Mouse (Mus musculus) erythroid progenitor cell, adult 5-6 weeks (primary cell): ENCODE results near the gene Prokr1. TPM values are rescaled to one million over a fixed set of nuclear protein-coding genes. Genes with fewer than 3 reads are reported as not detected.

ENCODE experiments used
- ATAC-seq: replicated peaks from 2 replicates; pipeline ENCODE4 v1.8.0; 2016; ENCODE audit warnings: moderate number of reproducible peaks, mild to moderate bottlenecking, moderate TSS enrichment, inconsistent platforms; ENCODE audit not compliant: poor library complexity, low FRiP score, severe bottlenecking
- total RNA-seq, 2 experiments: library from RNA; stranded (forward) in 1 of 2; stranded (reverse) in 1 of 2; fragments of 150-400 nt in 1 of 2; fragments of 186-747, 209-891 nt in 1 of 2; gene quantifications; 2 replicates each; pipeline versions ENCODE4 v1.2.3 to v1.2.4; 2015 to 2017; ENCODE audit warnings: low replicate concordance in 2 of 2

The Prokr1 gene
- total RNA-seq, 2 experiments from 2014 or later: 6.2 to 8.4 TPM

GRCm38 (mm10) chr6:87532953-87533710, 57.4 kb downstream of the Prokr1 start, which contains the start of gene Arhgap25:
Gene Arhgap25 (minus strand): TSS chr6:87533259.
- no peak for ATAC-seq

GRCm38 (mm10) chr6:87531456-87532015, 59.0 kb downstream of the Prokr1 start:
- no peak for ATAC-seq

- ATAC-seq: no peak
Measured at GRCm38 (mm10) chr6:87530386-87530785, 60.2 kb downstream of the Prokr1 start.

Other genes starting within 250 kb of the Prokr1 start
- not detected in 2 replicates for gene Gkn1, start 239.8 kb downstream of the Prokr1 start, total RNA-seq (2015; ENCODE audit: low replicate concordance)
- gene Gkn1, start 239.8 kb downstream of the Prokr1 start, total RNA-seq (2017; ENCODE audit: low replicate concordance): not detected in 2 replicates
- not detected in 2 replicates for gene Gkn2, start 217.4 kb downstream of the Prokr1 start, total RNA-seq (2015; ENCODE audit: low replicate concordance)
- gene Gkn2, start 217.4 kb downstream of the Prokr1 start, total RNA-seq (2017; ENCODE audit: low replicate concordance): not detected in 2 replicates
- not detected in 2 replicates for gene Gkn3, start 201.8 kb downstream of the Prokr1 start, total RNA-seq (2015; ENCODE audit: low replicate concordance)
- gene Gkn3, start 201.8 kb downstream of the Prokr1 start, total RNA-seq (2017; ENCODE audit: low replicate concordance): not detected in 2 replicates
- gene Bmp10, start 161.7 kb downstream of the Prokr1 start, total RNA-seq (2015; ENCODE audit: low replicate concordance): not detected in 2 replicates
- not detected in 2 replicates for gene Bmp10, start 161.7 kb downstream of the Prokr1 start, total RNA-seq (2017; ENCODE audit: low replicate concordance)
- gene Arhgap25, start 57.5 kb downstream of the Prokr1 start, total RNA-seq (2015; ENCODE audit: low replicate concordance): 3.2 and 7.1 TPM in 2 replicates
- 8.6 and 11.2 TPM in 2 replicates for gene Arhgap25, start 57.5 kb downstream of the Prokr1 start, total RNA-seq (2017; ENCODE audit: low replicate concordance)
- 28.9 and 37.8 TPM in 2 replicates for gene Aplf, start 81.5 kb upstream of the Prokr1 start, total RNA-seq (2015; ENCODE audit: low replicate concordance)
- gene Aplf, start 81.5 kb upstream of the Prokr1 start, total RNA-seq (2017; ENCODE audit: low replicate concordance): 43.6 and 69.8 TPM in 2 replicates
- gene Efcc1, start 140.1 kb upstream of the Prokr1 start, total RNA-seq (2015; ENCODE audit: low replicate concordance): not detected in 2 replicates
- 0.08 TPM in 1 of 2 replicates, not detected in the other for gene Efcc1, start 140.1 kb upstream of the Prokr1 start, total RNA-seq (2017; ENCODE audit: low replicate concordance)
- gene Gp9, start 187.3 kb upstream of the Prokr1 start, total RNA-seq (2015; ENCODE audit: low replicate concordance): 32.4 and 58.3 TPM in 2 replicates
- gene Gp9, start 187.3 kb upstream of the Prokr1 start, total RNA-seq (2017; ENCODE audit: low replicate concordance): 11.4 and 18.4 TPM in 2 replicates
- 172 and 177 TPM in 2 replicates for gene Rab43, start 221.4 kb upstream of the Prokr1 start, total RNA-seq (2015; ENCODE audit: low replicate concordance)
- gene Rab43, start 221.4 kb upstream of the Prokr1 start, total RNA-seq (2017; ENCODE audit: low replicate concordance): 129 and 134 TPM in 2 replicates
- gene Gm45140, start 245.1 kb upstream of the Prokr1 start, total RNA-seq (2015; ENCODE audit: low replicate concordance): 1.8 and 4.2 TPM in 2 replicates
- gene Gm45140, start 245.1 kb upstream of the Prokr1 start, total RNA-seq (2017; ENCODE audit: low replicate concordance): 19.1 and 24.3 TPM in 2 replicates
- gene Isy1, start 248.1 kb upstream of the Prokr1 start, total RNA-seq (2015; ENCODE audit: low replicate concordance): 11.5 and 20.1 TPM in 2 replicates
- gene Isy1, start 248.1 kb upstream of the Prokr1 start, total RNA-seq (2017; ENCODE audit: low replicate concordance): 51.5 and 62.1 TPM in 2 replicates